In the genomic region with DNA sequence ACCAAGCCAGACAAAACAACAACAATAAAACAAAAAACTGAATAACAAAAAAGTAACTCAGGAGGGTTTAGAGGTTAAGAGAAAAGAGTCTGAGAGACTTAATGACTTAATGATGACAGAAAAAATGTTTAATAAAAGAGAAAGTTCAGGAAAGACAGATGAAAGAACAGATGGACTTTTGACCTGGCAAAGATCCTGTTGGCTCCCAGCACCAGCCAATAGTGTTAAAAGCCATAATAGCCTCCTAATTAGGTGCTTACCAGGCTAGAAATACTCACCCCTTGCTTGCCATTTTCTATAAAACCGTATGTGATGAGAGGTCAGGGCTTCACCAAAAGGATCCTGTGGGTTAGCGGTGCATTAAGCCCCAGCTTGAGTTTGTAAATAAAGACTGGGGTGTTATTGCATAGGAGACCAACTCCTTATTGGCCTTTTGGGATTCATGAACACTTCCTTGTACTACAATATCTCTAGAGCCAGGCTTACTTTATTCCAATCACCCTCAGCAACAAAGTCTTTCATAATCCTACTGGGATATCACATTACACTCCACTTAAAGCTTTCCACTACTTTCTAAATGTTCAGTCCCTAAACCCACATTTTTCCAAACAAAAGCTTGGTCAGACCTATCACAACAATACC, we compare ENCODE assay signal across 15 mouse cellular contexts.
"Had no signal": no experiment of that assay in that cellular context is flagged by ENCODE, and none has a peak within 500 bp of the region (broad histone marks: within the 10 kb centered on the region; RNA-seq: fewer than 3 reads in every experiment).

No protein-coding gene starts in this region.

- ATAC-seq: liver, postnatal 0 days; midbrain, embryonic 16.5 days had no signal

- H3K4me1 ChIP-seq: liver, embryonic 13.5 days; midbrain, embryonic 12.5 days; neural tube, embryonic 13.5 days had no signal

- H3K9me3 ChIP-seq: liver, embryonic 13.5 days; midbrain, embryonic 12.5 days; neural tube, embryonic 13.5 days had no signal

- H3K27me3 ChIP-seq: liver, embryonic 13.5 days; midbrain, embryonic 12.5 days; neural tube, embryonic 13.5 days had no signal

- H3K4me2 ChIP-seq: liver, embryonic 13.5 days; midbrain, embryonic 12.5 days; neural tube, embryonic 13.5 days had no signal

- H3K27ac ChIP-seq: kidney, postnatal 0 days; layer of hippocampus, adult 2 months; liver, embryonic 13.5 days; midbrain, embryonic 12.5 days; neural tube, embryonic 13.5 days had no signal

- H3K4me3 ChIP-seq: layer of hippocampus, adult 2 months; liver, embryonic 13.5 days; midbrain, embryonic 12.5 days; neural tube, embryonic 13.5 days had no signal

- H3K36me3 ChIP-seq: liver, embryonic 13.5 days; midbrain, embryonic 12.5 days; neural tube, embryonic 13.5 days had no signal

- DNase-seq: kidney, adult 8-10 months; kidney, postnatal 36 days; liver; liver, embryonic 13.5 days; liver, postnatal 0 days; retina, postnatal 1 day; right cerebral cortex, postnatal 4 days; spleen, adult 18-20 months; thymus, adult 18-20 months; thymus, postnatal 14 days had no signal

- H3K9ac ChIP-seq: liver, embryonic 13.5 days; liver, postnatal 0 days; midbrain, embryonic 12.5 days; neural tube, embryonic 13.5 days had no signal
